Mouse (Mus musculus) hindbrain, embryonic 15.5 days (tissue): ENCODE results near the gene Aspn. TPM values are rescaled to one million over a fixed set of nuclear protein-coding genes. Genes with fewer than 3 reads are reported as not detected.

Experiments
- ATAC-seq: fragments of 200-750 bp; cut with Nextera tagmentation; 2 replicates; pipeline ENCODE4 v1.8.0; 2017; ENCODE audit warnings: low read depth, moderate number of reproducible peaks, moderate TSS enrichment; ENCODE audit not compliant: low FRiP score
- H3K27ac ChIP-seq: fragments of 300-500 bp; sonication (generic); replicated peaks from 2 replicates; pipeline ENCODE4 v1.5.1; 2015; ENCODE audit warnings: mild to moderate bottlenecking, inconsistent platforms
- H3K27me3 ChIP-seq: fragments of 300-500 bp; sonication (generic); 2 replicates; pipeline ENCODE4 v1.6.1; 2015; ENCODE audit warnings: control low read depth, inconsistent platforms
- H3K36me3 ChIP-seq: fragments of 300-500 bp; sonication (generic); 2 replicates; pipeline ENCODE4 v1.6.1; 2015; ENCODE audit warnings: control low read depth, inconsistent platforms
- H3K4me1 ChIP-seq: fragments of 300-500 bp; sonication (generic); replicated peaks from 2 replicates; pipeline ENCODE4 v1.6.1; 2015; ENCODE audit warnings: control low read depth, inconsistent platforms
- H3K4me2 ChIP-seq: fragments of 300-500 bp; sonication (generic); 2 replicates; pipeline ENCODE4 v1.6.1; 2015; ENCODE audit warnings: moderate library complexity, mild to moderate bottlenecking, inconsistent platforms
- H3K4me3 ChIP-seq: fragments of 300-500 bp; sonication (generic); 2 replicates; pipeline ENCODE4 v1.5.1; 2015; ENCODE audit warnings: mild to moderate bottlenecking, inconsistent platforms
- H3K9ac ChIP-seq: fragments of 300-500 bp; sonication (generic); 2 replicates; pipeline ENCODE4 v1.6.1; 2015; ENCODE audit warnings: inconsistent platforms
- H3K9me3 ChIP-seq: fragments of 300-500 bp; sonication (generic); 2 replicates; pipeline ENCODE4 v1.6.1; 2016; ENCODE audit warnings: control low read depth, inconsistent platforms
- WGBS: fragments of 180-500 bp; shearing (Covaris S2); methylation state at CpG from one replicate; pipeline ENCODE4 v1.1.7; 2015; 5-methylcytosine and 5-hydroxymethylcytosine counted together
- polyA plus RNA-seq: library from polyadenylated mRNA; unstranded; fragments of >200 nt; fragmentation: Nextera tagmentation; extraction: Ambion mirVana; gene quantifications from 2 replicates; pipeline ENCODE4 v1.2.1, GENCODE M21; 2015

Aspn gene
- polyA plus RNA-seq = 0.70 and 1.2 TPM in 2 replicates

GRCm38 (mm10) chr13:49544279-49544678, at the start of gene Aspn:
Gene Aspn, plus strand, starts transcription at chr13:49544443.
- Histone ChIP-seq H3K27ac (no peak within 1 kb of the TSS), H3K9me3 (no peaks in the 10 kb centered on the region), H3K9ac (no peak within 1 kb of the TSS), H3K27me3 (no peaks in the 10 kb centered on the region), H3K36me3 (no peaks in the 10 kb centered on the region), H3K4me3 (no peak within 1 kb of the TSS), H3K4me2 (no peak within 1 kb of the TSS), H3K4me1 (no peaks in the 10 kb centered on the region)
- 84% methylated on average over 3 of the region's 3 CpGs for WGBS
- ATAC-seq = no peak

- ATAC-seq = no peak
- WGBS = 42% methylated on average over 4 of the region's 4 CpGs
- no peaks in the 10 kb centered on the region for H3K9me3 ChIP-seq
- no peak within 1 kb of the TSS for H3K4me3 ChIP-seq
- H3K27ac ChIP-seq = no peak within 1 kb of the TSS
- no peaks in the 10 kb centered on the region for H3K27me3 ChIP-seq
- H3K9ac ChIP-seq = no peak within 1 kb of the TSS
- H3K36me3 ChIP-seq = no peaks in the 10 kb centered on the region
- no peaks in the 10 kb centered on the region for H3K4me1 ChIP-seq
- H3K4me2 ChIP-seq = no peak within 1 kb of the TSS
Measured at GRCm38 (mm10) chr13:49504510-49504909, 39.7 kb upstream of the Aspn start, which contains the start of gene Ecm2. Gene Ecm2, plus strand, starts transcription at chr13:49504810.

- WGBS = 87% methylated on average over 4 of the region's 4 CpGs
- no peak for ATAC-seq
- no peaks in the 10 kb centered on the region for H3K36me3 ChIP-seq
- H3K9me3 ChIP-seq = no peaks in the 10 kb centered on the region
- H3K27ac ChIP-seq = no peak overlapping the region
- no peak overlapping the region for H3K9ac ChIP-seq
- no peaks in the 10 kb centered on the region for H3K27me3 ChIP-seq
- no peak overlapping the region for H3K4me3 ChIP-seq
- no peaks in the 10 kb centered on the region for H3K4me1 ChIP-seq
- H3K4me2 ChIP-seq = no peak overlapping the region
Measured at GRCm38 (mm10) chr13:49505776-49506175, 38.5 kb upstream of the Aspn start.

GRCm38 (mm10) chr13:49507176-49507575, 37.1 kb upstream of the Aspn start:
- no peaks in the 10 kb centered on the region for H3K4me1 ChIP-seq
- no peaks in the 10 kb centered on the region for H3K27me3 ChIP-seq
- no peak overlapping the region for H3K4me2 ChIP-seq
- H3K9ac ChIP-seq = no peak overlapping the region
- no peaks in the 10 kb centered on the region for H3K36me3 ChIP-seq
- WGBS = 82% methylated on average over 3 of the region's 3 CpGs
- no peak overlapping the region for H3K4me3 ChIP-seq
- no peaks in the 10 kb centered on the region for H3K9me3 ChIP-seq
- H3K27ac ChIP-seq = no peak overlapping the region
- no peak for ATAC-seq

DNA sequence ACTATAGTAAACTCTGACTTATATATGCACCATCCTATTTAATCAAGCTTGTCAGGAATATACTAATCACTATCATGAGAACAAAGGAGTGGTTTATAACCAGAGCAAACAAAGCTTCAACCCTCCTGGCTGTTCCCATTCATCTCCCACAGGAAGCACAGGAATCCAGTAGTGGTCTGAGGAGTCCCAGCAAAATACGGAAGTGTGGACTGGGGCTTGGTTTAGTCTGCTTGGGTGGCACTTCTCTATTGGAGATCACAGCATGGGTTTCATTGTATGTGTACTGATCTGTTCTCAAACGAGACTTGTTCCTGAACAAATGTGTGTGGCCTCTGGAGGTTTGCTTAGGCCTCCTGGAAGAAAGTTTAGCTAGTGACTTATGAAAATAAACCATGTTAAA, 25.5 kb upstream of the Aspn start:
- 40% methylated on average over 2 of the region's 2 CpGs for WGBS
- no peak overlapping the region for H3K4me2 ChIP-seq
- no peaks in the 10 kb centered on the region for H3K36me3 ChIP-seq
- H3K4me1 ChIP-seq = no peaks in the 10 kb centered on the region
- no peaks in the 10 kb centered on the region for H3K27me3 ChIP-seq
- H3K9me3 ChIP-seq = no peaks in the 10 kb centered on the region
- no peak overlapping the region for H3K27ac ChIP-seq
- no peak for ATAC-seq
- no peak overlapping the region for H3K9ac ChIP-seq
- no peak overlapping the region for H3K4me3 ChIP-seq

DNA sequence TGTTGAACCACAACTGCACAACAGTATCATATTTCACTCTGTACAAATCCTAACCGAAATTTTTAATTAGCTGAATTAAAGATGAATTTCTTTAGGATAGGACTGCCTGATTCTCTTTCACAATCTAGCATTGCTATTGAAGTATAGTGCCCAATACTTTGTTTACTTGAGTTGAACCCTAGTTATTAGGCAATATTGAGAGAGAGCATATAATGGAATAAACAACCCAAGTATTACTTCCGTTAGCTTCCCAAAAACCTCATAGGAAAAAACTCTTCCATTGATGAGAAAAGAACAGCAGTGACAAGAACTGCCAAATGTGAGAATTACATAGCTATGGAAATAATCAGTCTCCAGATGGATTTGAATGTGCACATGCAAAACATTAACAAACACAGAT, 18.0 kb upstream of the Aspn start:
- no peak for ATAC-seq
- Histone ChIP-seq H3K27ac (no peak overlapping the region), H3K4me2 (no peak overlapping the region), H3K9me3 (no peaks in the 10 kb centered on the region), H3K9ac (no peak overlapping the region), H3K4me3 (no peak overlapping the region), H3K4me1 (no peaks in the 10 kb centered on the region), H3K27me3 (no peaks in the 10 kb centered on the region), H3K36me3 (no peaks in the 10 kb centered on the region)
- 89% methylated on average over 2 of the region's 2 CpGs for WGBS

DNA sequence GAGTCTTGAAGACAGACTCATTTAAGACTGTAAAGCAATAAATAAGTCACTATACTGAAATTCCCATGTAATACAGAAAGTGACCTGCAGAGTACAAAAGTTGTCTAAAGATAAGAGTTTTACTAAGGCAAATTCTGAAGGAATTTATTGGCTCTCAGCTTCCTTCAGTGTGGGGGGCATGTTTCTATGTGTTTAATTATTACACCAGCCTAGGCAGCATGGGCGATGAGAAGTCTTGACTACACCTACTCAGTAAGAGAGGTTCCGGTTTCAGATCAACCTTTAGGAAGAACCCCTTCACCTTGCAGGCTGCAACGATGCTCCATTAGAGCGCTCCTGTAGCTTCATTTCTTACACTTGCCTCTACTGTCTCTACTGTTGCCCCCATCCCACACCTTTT, 13.6 kb upstream of the Aspn start:
- Histone ChIP-seq H3K4me3 (no peak overlapping the region), H3K4me1 (no peaks in the 10 kb centered on the region), H3K27ac (no peak overlapping the region), H3K4me2 (no peak overlapping the region), H3K9ac (no peak overlapping the region), H3K36me3 (no peaks in the 10 kb centered on the region), H3K27me3 (no peaks in the 10 kb centered on the region), H3K9me3 (no peaks in the 10 kb centered on the region)
- WGBS = 94% methylated on average over 4 of the region's 4 CpGs
- ATAC-seq = no peak

GRCm38 (mm10) chr13:49536946-49537345, 7.3 kb upstream of the Aspn start:
- H3K4me2 ChIP-seq = no peak overlapping the region
- WGBS = 96% methylated on average over 1 of the region's 1 CpGs
- H3K27ac ChIP-seq = no peak overlapping the region
- no peaks in the 10 kb centered on the region for H3K9me3 ChIP-seq
- H3K36me3 ChIP-seq = no peaks in the 10 kb centered on the region
- no peaks in the 10 kb centered on the region for H3K27me3 ChIP-seq
- no peaks in the 10 kb centered on the region for H3K4me1 ChIP-seq
- ATAC-seq = no peak
- no peak overlapping the region for H3K9ac ChIP-seq
- no peak overlapping the region for H3K4me3 ChIP-seq

GRCm38 (mm10) chr13:49538693-49539092, 5.5 kb upstream of the Aspn start:
- WGBS = 91% methylated on average over 1 of the region's 1 CpGs
- no peak for ATAC-seq
- H3K4me2 ChIP-seq = no peak overlapping the region

DNA sequence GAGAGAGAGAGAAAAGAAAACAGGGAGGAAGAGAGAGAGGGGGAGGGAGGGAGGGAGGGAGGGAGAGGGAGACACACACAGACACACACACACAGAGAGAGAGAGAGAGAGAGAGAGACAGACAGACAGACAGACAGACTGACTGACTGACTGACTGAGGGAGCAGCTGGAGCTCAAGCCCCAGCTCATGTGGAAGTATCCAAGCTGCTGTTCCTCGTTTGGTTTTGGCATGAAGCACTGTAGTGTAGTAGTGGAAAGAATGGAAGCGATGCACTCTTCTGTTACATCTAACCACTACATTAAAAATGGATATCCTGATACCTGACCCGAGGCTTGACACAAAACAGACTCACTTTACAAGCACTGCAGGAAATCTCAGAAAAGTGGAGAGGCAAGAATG, 1.4 kb downstream of the Aspn start:
- H3K27me3 ChIP-seq = no peaks in the 10 kb centered on the region
- no peak overlapping the region for H3K4me3 ChIP-seq
- no peak overlapping the region for H3K27ac ChIP-seq
- H3K4me2 ChIP-seq = no peak overlapping the region
- H3K9me3 ChIP-seq = no peaks in the 10 kb centered on the region
- H3K9ac ChIP-seq = no peak overlapping the region
- H3K4me1 ChIP-seq = no peaks in the 10 kb centered on the region
- no peaks in the 10 kb centered on the region for H3K36me3 ChIP-seq
- 72% methylated on average over 3 of the region's 3 CpGs for WGBS
- no peak for ATAC-seq

More at GRCm38 (mm10) chr13:49538693-49539092, 5.5 kb upstream of the Aspn start:
- no peaks in the 10 kb centered on the region for H3K9me3 ChIP-seq
- no peaks in the 10 kb centered on the region for H3K36me3 ChIP-seq
- H3K4me3 ChIP-seq = no peak overlapping the region
- no peak overlapping the region for H3K27ac ChIP-seq
- no peaks in the 10 kb centered on the region for H3K4me1 ChIP-seq
- no peak overlapping the region for H3K9ac ChIP-seq
- no peaks in the 10 kb centered on the region for H3K27me3 ChIP-seq

DNA sequence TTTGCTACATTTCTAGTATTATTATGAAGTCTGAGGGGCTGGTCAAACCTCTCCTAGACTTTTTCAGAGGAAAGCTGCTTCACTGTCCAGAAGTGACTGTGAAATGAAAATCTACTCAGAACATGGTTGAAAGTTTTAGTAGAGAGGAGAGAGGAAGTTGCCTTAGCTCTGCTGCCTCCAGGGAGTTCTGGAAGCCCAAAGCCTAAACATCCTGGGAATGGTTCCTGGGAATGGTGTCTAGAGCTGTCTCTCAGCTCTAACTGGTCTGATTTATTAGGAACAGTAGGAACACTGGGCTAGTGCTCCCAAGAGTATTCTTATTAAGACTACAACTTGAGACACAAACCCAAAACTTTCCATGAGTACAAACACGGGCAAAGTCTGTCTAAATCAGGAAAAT, 2.3 kb downstream of the Aspn start:
- Histone ChIP-seq H3K4me1 (no peaks in the 10 kb centered on the region), H3K27ac (no peak overlapping the region), H3K27me3 (no peaks in the 10 kb centered on the region), H3K9me3 (no peaks in the 10 kb centered on the region), H3K4me2 (no peak overlapping the region), H3K36me3 (no peaks in the 10 kb centered on the region), H3K9ac (no peak overlapping the region), H3K4me3 (no peak overlapping the region)
- ATAC-seq = no peak
- WGBS = 90% methylated on average over 1 of the region's 1 CpGs

DNA sequence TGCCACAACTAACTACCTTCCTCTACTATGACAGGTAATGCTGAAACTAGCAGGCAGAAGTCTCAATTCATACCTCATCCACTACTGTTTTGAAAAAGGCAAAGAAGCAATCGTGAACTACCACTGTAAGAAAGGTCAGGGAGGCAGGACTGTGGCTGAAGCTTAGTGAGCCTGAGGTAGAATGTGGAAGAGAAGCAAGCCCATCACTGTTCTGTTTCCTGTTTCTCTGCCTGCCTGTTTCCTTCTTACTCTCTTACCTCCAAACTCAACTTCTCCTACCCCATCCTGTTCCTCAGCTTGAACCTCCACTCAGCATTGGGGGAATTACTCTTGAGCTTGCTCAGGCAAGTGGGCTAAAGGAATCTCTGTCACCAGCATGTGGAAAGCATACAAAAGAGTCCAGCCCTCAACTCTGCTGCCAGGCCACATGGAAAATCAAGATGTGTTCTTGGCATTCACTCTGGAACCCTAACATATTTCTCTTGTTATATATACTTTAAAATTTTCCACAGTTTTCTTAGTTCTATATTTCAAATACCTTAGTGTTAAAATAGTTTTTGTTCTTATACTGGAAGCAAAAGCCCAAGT, 3.4 kb downstream of the Aspn start:
- Histone ChIP-seq H3K4me3 (no peak overlapping the region), H3K9me3 (no peaks in the 10 kb centered on the region), H3K27ac (no peak overlapping the region), H3K9ac (no peak overlapping the region), H3K4me2 (no peak overlapping the region), H3K36me3 (no peaks in the 10 kb centered on the region), H3K4me1 (no peaks in the 10 kb centered on the region), H3K27me3 (no peaks in the 10 kb centered on the region)
- ATAC-seq = no peak
- WGBS = 76% methylated on average over 1 of the region's 1 CpGs

GRCm38 (mm10) chr13:49549616-49550015, 5.4 kb downstream of the Aspn start:
- Histone ChIP-seq H3K27ac (no peak overlapping the region), H3K4me1 (no peaks in the 10 kb centered on the region), H3K36me3 (no peaks in the 10 kb centered on the region), H3K27me3 (no peaks in the 10 kb centered on the region), H3K9ac (no peak overlapping the region), H3K4me2 (no peak overlapping the region), H3K9me3 (no peaks in the 10 kb centered on the region), H3K4me3 (no peak overlapping the region)
- 94% methylated on average over 3 of the region's 3 CpGs for WGBS
- no peak for ATAC-seq
